Mouse (Mus musculus) lung, embryonic 14.5 days (tissue): ENCODE results near the gene Ly6g6e. TPM values are rescaled to one million over a fixed set of nuclear protein-coding genes. Genes with fewer than 3 reads are reported as not detected.

Source experiments
- ATAC-seq: fragments of 200-750 bp; cut with Nextera tagmentation; 2 replicates; pipeline ENCODE4 v1.8.0; 2017; ENCODE audit warnings: mild to moderate bottlenecking, moderate TSS enrichment, moderate library complexity; ENCODE audit not compliant: insufficient read depth
- DNase-seq: peaks from one replicate; pipeline ENCODE4 v3.0.0-alpha.2; 2015
- H3K27ac ChIP-seq: fragments of 300-500 bp; sonication (generic); 2 replicates; pipeline ENCODE4 v1.5.1; 2014; ENCODE audit warnings: low read depth, mild to moderate bottlenecking, moderate library complexity
- H3K27me3 ChIP-seq: fragments of 300-500 bp; sonication (generic); 2 replicates; pipeline ENCODE4 v1.6.1; 2014; ENCODE audit warnings: low read length, control low read depth; ENCODE audit not compliant: insufficient read depth
- H3K36me3 ChIP-seq: fragments of 300-500 bp; sonication (generic); 2 replicates; pipeline ENCODE4 v1.6.1; 2014; ENCODE audit warnings: control low read depth; ENCODE audit not compliant: insufficient read depth
- H3K4me1 ChIP-seq: fragments of 300-500 bp; sonication (generic); 2 replicates; pipeline ENCODE4 v1.6.1; 2014; ENCODE audit warnings: antibody characterized with exemption, control low read depth; ENCODE audit not compliant: insufficient read depth
- H3K4me2 ChIP-seq: fragments of 300-500 bp; sonication (generic); 2 replicates; pipeline ENCODE4 v1.6.1; 2014; ENCODE audit warnings: mild to moderate bottlenecking
- H3K4me3 ChIP-seq: fragments of 300-500 bp; sonication (generic); 2 replicates; pipeline ENCODE4 v1.5.1; 2014; ENCODE audit warnings: low read depth, low read length
- H3K9ac ChIP-seq: fragments of 300-500 bp; sonication (generic); 2 replicates; pipeline ENCODE4 v1.6.1; 2014
- H3K9me3 ChIP-seq: fragments of 300-500 bp; sonication (generic); 2 replicates; pipeline ENCODE4 v1.6.1; 2016; ENCODE audit warnings: low read depth, low read length, control low read depth
- CTCF ChIP-seq: IDR thresholded peaks from 2 replicates; pipeline ENCODE4 v1.5.1; 2016; ENCODE audit warnings: antibody characterized with exemption, low read depth
- WGBS: fragments of 180-500 bp; shearing (Covaris S2); extraction: QIAGEN DNeasy Blood & Tissue Kit; methylation state at CpG from one replicate; pipeline ENCODE4 v1.1.7; 2014; 5-methylcytosine and 5-hydroxymethylcytosine counted together
- polyA plus RNA-seq: library from polyadenylated mRNA; unstranded; fragments of >200 nt; fragmentation: Nextera tagmentation; extraction: Ambion mirVana; gene quantifications from 2 replicates; pipeline ENCODE4 v1.2.1, GENCODE M21; 2014

Ly6g6e gene
- polyA plus RNA-seq, 1 experiment from 2014 or later = 0.43 TPM

- Histone ChIP-seq H3K9me3 (no peaks in the 10 kb centered on the region), H3K27ac (peak within 1 kb of the TSS; percentile 93), H3K27me3 (no peaks in the 10 kb centered on the region), H3K9ac (peak within 1 kb of the TSS; percentile 83), H3K36me3 (peaks cover 74% of the 10 kb centered on the region), H3K4me2 (peak within 1 kb of the TSS; percentile 97), H3K4me3 (peak within 1 kb of the TSS; percentile 84), H3K4me1 (peaks cover 10% of the 10 kb centered on the region)
- DNase-seq = peak; percentile 99
- peak; percentile 92 for ATAC-seq
- under 1% methylated on average over 57 of the region's 57 CpGs for WGBS
- peak; percentile 75 for TF ChIP-seq CTCF
Observed at GRCm38 (mm10) chr17:35058911-35059892, 17.5 kb upstream of the Ly6g6e start, which contains the start of gene Ddah2. Ddah2 (plus strand) TSS chr17:35059035.

DNA sequence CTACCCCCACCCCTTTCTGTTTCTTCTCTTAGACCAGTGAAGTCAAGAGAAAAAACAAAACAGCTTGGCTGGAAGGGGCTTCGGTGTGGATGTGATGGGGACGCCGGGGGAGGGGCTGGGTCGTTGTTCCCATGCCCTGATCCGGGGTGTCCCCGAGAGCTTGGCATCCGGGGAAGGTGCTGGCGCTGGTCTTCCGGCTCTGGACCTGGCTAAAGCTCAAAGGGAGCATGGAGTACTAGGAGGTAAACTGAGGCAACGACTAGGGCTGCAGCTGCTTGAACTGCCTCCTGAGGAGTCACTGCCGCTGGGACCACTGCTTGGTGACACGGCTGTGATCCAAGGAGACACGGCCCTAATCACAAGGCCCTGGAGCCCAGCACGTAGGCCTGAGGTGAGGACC is 16.6 kb upstream of the Ly6g6e start:
- DNase-seq = no peak
- 24% methylated on average over 14 of the region's 14 CpGs for WGBS
- peak overlapping the region; percentile 97 for H3K4me2 ChIP-seq
- H3K9me3 ChIP-seq = no peaks in the 10 kb centered on the region
- H3K9ac ChIP-seq = peak overlapping the region; percentile 83
- peak overlapping the region; percentile 93 for H3K27ac ChIP-seq
- peaks cover 10% of the 10 kb centered on the region for H3K4me1 ChIP-seq
- no peaks in the 10 kb centered on the region for H3K27me3 ChIP-seq
- H3K36me3 ChIP-seq = peaks cover 65% of the 10 kb centered on the region
- no peak for TF ChIP-seq CTCF
- ATAC-seq = no peak
- H3K4me3 ChIP-seq = peak overlapping the region; percentile 84

GRCm38 (mm10) chr17:35060737-35061297 is 15.9 kb upstream of the Ly6g6e start:
- no peak overlapping the region for H3K27ac ChIP-seq
- H3K4me1 ChIP-seq = peaks cover 10% of the 10 kb centered on the region
- ATAC-seq (no peak), DNase-seq (no peak)
- H3K9me3 ChIP-seq = no peaks in the 10 kb centered on the region
- peak overlapping the region; percentile 97 for H3K4me2 ChIP-seq
- 60% methylated on average over 22 of the region's 22 CpGs for WGBS
- 0 out of 2 replicates have a peak, but pooled peaks cover 5% of the 10 kb centered on the region for H3K27me3 ChIP-seq
- H3K9ac ChIP-seq = peak overlapping the region; percentile 83
- peak overlapping the region; percentile 84 for H3K4me3 ChIP-seq
- H3K36me3 ChIP-seq = peaks cover 58% of the 10 kb centered on the region
- TF ChIP-seq CTCF = no peak

DNA sequence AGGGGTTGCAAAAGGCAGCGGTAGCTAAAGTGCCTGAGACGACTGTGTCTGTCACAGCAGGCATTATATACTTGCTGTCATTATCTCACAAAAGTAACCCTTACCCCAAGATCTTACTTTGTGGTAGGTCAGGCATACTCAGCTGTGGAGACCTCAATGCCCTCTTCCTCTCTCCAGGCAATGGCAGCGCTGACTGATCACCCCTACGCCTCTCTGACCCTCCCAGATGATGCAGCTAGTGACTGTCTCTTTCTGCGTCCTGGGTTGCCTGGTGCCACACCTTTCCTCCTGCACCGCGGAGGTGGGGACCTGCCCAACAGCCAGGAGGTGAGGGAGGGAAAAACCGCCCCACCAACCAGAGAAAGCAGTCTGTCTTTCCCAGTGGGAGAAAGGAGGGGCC is 15.4 kb upstream of the Ly6g6e start:
- peaks cover 10% of the 10 kb centered on the region for H3K4me1 ChIP-seq
- H3K9me3 ChIP-seq = no peaks in the 10 kb centered on the region
- WGBS = 71% methylated on average over 8 of the region's 8 CpGs
- no peak overlapping the region for H3K9ac ChIP-seq
- DNase-seq (no peak), ATAC-seq (no peak)
- peaks cover 8% of the 10 kb centered on the region; the same call in 1 of the 2 replicates for H3K27me3 ChIP-seq
- H3K4me2 ChIP-seq = no peak overlapping the region; the same call in 1 of the 2 replicates
- H3K27ac ChIP-seq = no peak overlapping the region
- 0 out of 2 replicates have a peak overlapping the region, but pooled peaks have one; percentile 84 for H3K4me3 ChIP-seq
- no peak for TF ChIP-seq CTCF
- H3K36me3 ChIP-seq = peaks cover 53% of the 10 kb centered on the region

- H3K27me3 ChIP-seq = peaks cover 17% of the 10 kb centered on the region
- H3K4me2 ChIP-seq = no peak overlapping the region
- H3K4me1 ChIP-seq = peaks cover 10% of the 10 kb centered on the region
- no peak overlapping the region for H3K27ac ChIP-seq
- H3K36me3 ChIP-seq = peaks cover 33% of the 10 kb centered on the region
- TF ChIP-seq CTCF = no peak
- no peak for DNase-seq
- H3K4me3 ChIP-seq = no peak overlapping the region
- H3K9ac ChIP-seq = no peak overlapping the region
- ATAC-seq = no peak
- 86% methylated on average over 3 of the region's 3 CpGs for WGBS
- H3K9me3 ChIP-seq = no peaks in the 10 kb centered on the region
Observed at GRCm38 (mm10) chr17:35063466-35063865, 13.2 kb upstream of the Ly6g6e start.

- 21% methylated on average over 10 of the region's 10 CpGs for WGBS
- Histone ChIP-seq H3K9me3 (no peaks in the 10 kb centered on the region), H3K4me2 (peak overlapping the region; percentile 62), H3K36me3 (peaks cover 32% of the 10 kb centered on the region), H3K27me3 (peaks cover 17% of the 10 kb centered on the region), H3K9ac (peak overlapping the region; percentile 17; the same call in 1 of the 2 replicates), H3K27ac (peak overlapping the region; percentile 88), H3K4me1 (peaks cover 10% of the 10 kb centered on the region), H3K4me3 (peak overlapping the region; percentile 28)
- no peak for DNase-seq
- no peak for TF ChIP-seq CTCF
- ATAC-seq = no peak
Observed at GRCm38 (mm10) chr17:35064378-35064877, 12.3 kb upstream of the Ly6g6e start.
